Mouse (Mus musculus): Measurements from ENCODE around the gene Cilp2. TPM values are rescaled to one million over a fixed set of nuclear protein-coding genes. Genes with fewer than 3 reads are reported as not detected.

Gene Cilp2
- total RNA-seq, 2 experiments from 2014 or later, result 0.64 to 1.5 TPM

- DNase-seq, result peak; percentile 98
Observed at GRCm38 (mm10) chr8:69901484-69902162, 14.1 kb upstream of the Cilp2 start.

GRCm38 (mm10) chr8:69900895-69901451 lies 13.5 kb upstream of the Cilp2 start:
- no peak for DNase-seq

GRCm38 (mm10) chr8:69899876-69900275 lies 12.4 kb upstream of the Cilp2 start:
- DNase-seq, result no peak

- no peak for DNase-seq
Observed at GRCm38 (mm10) chr8:69897857-69898256, 10.4 kb upstream of the Cilp2 start.

GRCm38 (mm10) chr8:69895772-69896451 lies 8.4 kb upstream of the Cilp2 start:
- no peak for DNase-seq

GRCm38 (mm10) chr8:69894836-69895332 lies 7.4 kb upstream of the Cilp2 start:
- no peak for DNase-seq

- peak; percentile 69 for DNase-seq
Observed at GRCm38 (mm10) chr8:69893863-69894262, 6.4 kb upstream of the Cilp2 start.

GRCm38 (mm10) chr8:69890813-69891241 lies 3.3 kb upstream of the Cilp2 start:
- peak; percentile 68 for DNase-seq

GRCm38 (mm10) chr8:69888902-69889301 lies 1.4 kb upstream of the Cilp2 start:
- no peak for DNase-seq

GRCm38 (mm10) chr8:69888244-69888866 lies 868 bp upstream of the Cilp2 start:
- DNase-seq, result no peak

- DNase-seq, result peak; percentile 49
Observed at GRCm38 (mm10) chr8:69884141-69884540, 3.3 kb downstream of the Cilp2 start.

GRCm38 (mm10) chr8:69882833-69883600 lies 4.5 kb downstream of the Cilp2 start:
- no peak for DNase-seq

GRCm38 (mm10) chr8:69882021-69882756 lies 5.3 kb downstream of the Cilp2 start:
- DNase-seq, result peak; percentile 67

GRCm38 (mm10) chr8:69881261-69881865 lies 6.1 kb downstream of the Cilp2 start:
- no peak for DNase-seq

- no peak for DNase-seq
Observed at GRCm38 (mm10) chr8:69880841-69881240, 6.6 kb downstream of the Cilp2 start.

- DNase-seq, result no peak
Observed at GRCm38 (mm10) chr8:69879678-69880077, 7.8 kb downstream of the Cilp2 start.

GRCm38 (mm10) chr8:69877992-69878391 lies 9.5 kb downstream of the Cilp2 start:
- no peak for DNase-seq

- DNase-seq, result no peak
Observed at GRCm38 (mm10) chr8:69877396-69877795, 10.1 kb downstream of the Cilp2 start.

GRCm38 (mm10) chr8:69876967-69877366 lies 10.5 kb downstream of the Cilp2 start:
- DNase-seq, result no peak

- no peak for DNase-seq
Observed at GRCm38 (mm10) chr8:69876097-69876496, 11.4 kb downstream of the Cilp2 start.

- no peak for DNase-seq
Observed at GRCm38 (mm10) chr8:69874654-69875053, 12.8 kb downstream of the Cilp2 start.
